Mouse (Mus musculus): ENCODE measurements around the gene Polr3b. TPM values are rescaled to one million over a fixed set of nuclear protein-coding genes. Genes with fewer than 3 reads are reported as not detected.
A peak's percentile ranks its signal among the peaks of the same experiment; 100 is the strongest.

Gene Polr3b
- total RNA-seq, 2 experiments from 2014 or later, result 11.7 to 12.7 TPM

GRCm38 (mm10) chr10:84656618-84657017, 34.5 kb downstream of the Polr3b start:
- DNase-seq (ENCODE audit: low spot score), result peak; percentile 33
- intact Hi-C loops (cut with DNase I), result loop anchor here (5.0 kb wide), 1 partner anchor 61 kb away; no protein-coding TSS in a partner anchor

GRCm38 (mm10) chr10:84657437-84658087, 35.5 kb downstream of the Polr3b start:
- intact Hi-C loops (cut with DNase I), result loop anchor here (5.0 kb wide), 1 partner anchor 60 kb away; no protein-coding TSS in a partner anchor
- no peak for DNase-seq (ENCODE audit: low spot score)

- intact Hi-C loops (cut with DNase I), result loop anchor here (5.0 kb wide), 1 partner anchor 59 kb away; no protein-coding TSS in a partner anchor
- no peak for DNase-seq (ENCODE audit: low spot score)
Measured at GRCm38 (mm10) chr10:84658088-84658848, 36.2 kb downstream of the Polr3b start.

GRCm38 (mm10) chr10:84659281-84659680, 37.2 kb downstream of the Polr3b start:
- intact Hi-C loops (cut with DNase I), result loop anchor here (5.0 kb wide), 1 partner anchor 58 kb away; no protein-coding TSS in a partner anchor

GRCm38 (mm10) chr10:84662138-84662537, 40.0 kb downstream of the Polr3b start:
- DNase-seq (ENCODE audit: low spot score), result no peak
- intact Hi-C loops (cut with DNase I), result no loop called here

More at GRCm38 (mm10) chr10:84659281-84659680, 37.2 kb downstream of the Polr3b start:
- no peak for DNase-seq (ENCODE audit: low spot score)

- DNase-seq (ENCODE audit: low spot score), result no peak
- intact Hi-C loops (cut with DNase I), result no loop called here
Measured at GRCm38 (mm10) chr10:84665713-84666260, 43.7 kb downstream of the Polr3b start.

GRCm38 (mm10) chr10:84675653-84676052, 53.6 kb downstream of the Polr3b start:
- no peak for DNase-seq (ENCODE audit: low spot score)
- intact Hi-C loops (cut with DNase I), result no loop called here

GRCm38 (mm10) chr10:84676511-84676910, 54.4 kb downstream of the Polr3b start:
- intact Hi-C loops (cut with DNase I), result no loop called here
- DNase-seq (ENCODE audit: low spot score), result no peak

- DNase-seq (ENCODE audit: low spot score), result no peak
- intact Hi-C loops (cut with DNase I), result no loop called here
Measured at GRCm38 (mm10) chr10:84677871-84678270, 55.8 kb downstream of the Polr3b start.

- DNase-seq (ENCODE audit: low spot score), result no peak
- intact Hi-C loops (cut with DNase I), result no loop called here
Measured at GRCm38 (mm10) chr10:84678441-84678840, 56.3 kb downstream of the Polr3b start.

GRCm38 (mm10) chr10:84685444-84686121, 63.5 kb downstream of the Polr3b start:
- intact Hi-C loops (cut with DNase I), result no loop called here
- no peak for DNase-seq (ENCODE audit: low spot score)

- intact Hi-C loops (cut with DNase I), result no loop called here
- no peak for DNase-seq (ENCODE audit: low spot score)
Measured at GRCm38 (mm10) chr10:84686122-84686497, 64.0 kb downstream of the Polr3b start.

- no peak for DNase-seq (ENCODE audit: low spot score)
- intact Hi-C loops (cut with DNase I), result no loop called here
Measured at GRCm38 (mm10) chr10:84686705-84687104, 64.6 kb downstream of the Polr3b start.

GRCm38 (mm10) chr10:84687736-84688135, 65.6 kb downstream of the Polr3b start:
- no peak for DNase-seq (ENCODE audit: low spot score)
- intact Hi-C loops (cut with DNase I), result no loop called here

GRCm38 (mm10) chr10:84689846-84690245, 67.8 kb downstream of the Polr3b start:
- intact Hi-C loops (cut with DNase I), result no loop called here
- DNase-seq (ENCODE audit: low spot score), result no peak

GRCm38 (mm10) chr10:84690818-84691217, 68.7 kb downstream of the Polr3b start:
- DNase-seq (ENCODE audit: low spot score), result no peak
- intact Hi-C loops (cut with DNase I), result no loop called here

GRCm38 (mm10) chr10:84691692-84692091, 69.6 kb downstream of the Polr3b start:
- DNase-seq (ENCODE audit: low spot score), result no peak

GRCm38 (mm10) chr10:84693841-84694638, 71.9 kb downstream of the Polr3b start:
- DNase-seq (ENCODE audit: low spot score), result no peak
- intact Hi-C loops (cut with DNase I), result no loop called here

More at GRCm38 (mm10) chr10:84691692-84692091, 69.6 kb downstream of the Polr3b start:
- intact Hi-C loops (cut with DNase I), result no loop called here

GRCm38 (mm10) chr10:84700236-84700987, 78.3 kb downstream of the Polr3b start:
- no peak for DNase-seq (ENCODE audit: low spot score)
- intact Hi-C loops (cut with DNase I), result no loop called here

Measured in heart, postnatal 25 days (tissue).